Mouse (Mus musculus) lung, adult 2 months (tissue): ENCODE measurements around the gene Ccdc88c.

Experiments used
- CTCF ChIP-seq: fragments of 200-500 bp; IDR thresholded peaks from 2 replicates; pipeline ENCODE4 v1.5.1; 2011; ENCODE audit warnings: mild to moderate bottlenecking, low read length, control low read depth; ENCODE audit not compliant: insufficient read depth
- POLR2A ChIP-seq: fragments of 200-500 bp; IDR thresholded peaks from 2 replicates; pipeline ENCODE4 v1.6.1; 2011; ENCODE audit warnings: low read depth, mild to moderate bottlenecking, control low read depth, low read length, borderline replicate concordance; ENCODE audit errors: extremely low read depth

DNA sequence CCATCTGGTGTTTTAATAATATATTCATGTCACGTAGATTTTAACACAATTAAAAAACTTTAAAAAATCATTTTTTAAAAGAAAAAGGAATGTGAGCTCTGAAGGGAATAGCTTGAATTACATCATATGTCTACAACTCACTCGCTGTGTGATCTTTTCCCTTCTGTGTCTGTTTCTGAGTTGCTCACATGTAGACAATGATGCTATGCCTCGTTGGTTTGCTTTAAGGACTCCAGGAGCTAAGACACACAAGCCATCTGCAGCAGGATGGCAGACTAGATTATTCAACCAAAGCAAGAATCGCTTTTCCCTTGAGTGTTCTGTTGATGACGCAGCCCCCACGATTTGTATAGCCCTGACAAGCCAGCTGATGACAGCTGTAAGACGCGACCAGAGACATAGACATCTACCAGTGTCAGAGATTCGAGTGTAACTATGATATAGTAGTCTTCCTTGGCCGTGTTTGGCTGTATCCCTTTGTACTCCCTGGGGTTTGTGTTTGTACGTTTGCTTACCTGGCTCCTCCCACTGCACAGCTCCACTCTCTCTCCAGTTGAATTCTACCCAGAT, 163.3 kb downstream of the Ccdc88c start:
- no peak for TF ChIP-seq CTCF
- TF ChIP-seq POLR2A: no peak
